Comparison of ENCODE assay signal across 23 mouse cellular contexts in genomic region chr2:158701505-158701904, GRCm38 (mm10). TPM values are rescaled to one million over a fixed set of nuclear protein-coding genes. Genes with fewer than 3 reads are reported as not detected.
DNase-seq lines count a peak whose midpoint lies in the region; ATAC-seq and TF ChIP-seq lines count a peak whose summit lies in the region.
"Had no signal": no experiment of that assay in that cellular context is flagged by ENCODE, and none has a peak within 500 bp of the region (broad histone marks: within the 10 kb centered on the region; RNA-seq: fewer than 3 reads in every experiment).

No protein-coding gene starts in this region.

- TF ChIP-seq EP300 in heart, adult 2 months (IDR thresholded peaks at IDR 0.05; ENCODE audit: insufficient read depth, low read depth, low read length): no peak
- no peak for TF ChIP-seq EP300 in liver, postnatal 0 days (IDR thresholded peaks at IDR 0.05; ENCODE audit: low read depth)

- peaks cover 6% of the 10 kb centered on the region for H3K36me3 ChIP-seq in heart, adult 2 months (ENCODE audit: control insufficient read depth, insufficient read depth, low read length)
- H3K36me3 ChIP-seq in liver, postnatal 0 days (replicated peaks; ENCODE audit: insufficient read depth, low read length): no peaks in the 10 kb centered on the region
- H3K36me3 ChIP-seq: embryonic facial prominence, embryonic 13.5 days; limb, embryonic 10.5 days; liver, embryonic 13.5 days had no signal

- TF ChIP-seq CTCF in heart, adult 2 months (IDR thresholded peaks at IDR 0.05): no peak
- no peak for TF ChIP-seq CTCF in liver, postnatal 0 days (IDR thresholded peaks at IDR 0.05; ENCODE audit: low read depth)

- intact Hi-C loops in heart, adult 2 months (cut with DNase I): loop anchor here (2.0 kb wide), 1 partner anchor 43 kb away; no protein-coding TSS in a partner anchor
- intact Hi-C loops in heart, postnatal 25 days (cut with DNase I): no loop called here

- H3K4me1 ChIP-seq in heart, adult 2 months (ENCODE audit: control insufficient read depth, insufficient read depth, low read length): peaks cover 7% of the 10 kb centered on the region
- H3K4me1 ChIP-seq in liver, postnatal 0 days (ENCODE audit: insufficient read depth): no peaks in the 10 kb centered on the region
- H3K4me1 ChIP-seq: embryonic facial prominence, embryonic 13.5 days; limb, embryonic 10.5 days; liver, embryonic 13.5 days; neural tube, embryonic 15.5 days had no signal

- peak overlapping the region; percentile 86 for H3K27ac ChIP-seq in heart, adult 2 months
- H3K27ac ChIP-seq in liver, postnatal 0 days (ENCODE audit: low read depth): peak overlapping the region; percentile 22; the same call in 1 of the 2 replicates
- H3K27ac ChIP-seq: embryonic facial prominence, embryonic 13.5 days; limb, embryonic 10.5 days; liver, embryonic 13.5 days; neural tube, embryonic 15.5 days had no signal

- H3K9ac ChIP-seq in heart, adult 2 months (ENCODE audit: low read depth, low read length): no peak overlapping the region
- H3K9ac ChIP-seq in liver, postnatal 0 days (replicated peaks): no peak overlapping the region
- H3K9ac ChIP-seq: embryonic facial prominence, embryonic 13.5 days; liver, embryonic 13.5 days; neural tube, embryonic 15.5 days had no signal

- 54% methylated on average over 9 of the region's 9 CpGs for WGBS in heart, adult 2 months
- 82% methylated on average over 9 of the region's 9 CpGs for WGBS in liver, postnatal 0 days (ENCODE audit: insufficient replicate concordance)

- DNase-seq in heart, adult 2 months: no peak
- no peak for DNase-seq in heart, postnatal 25 days (ENCODE audit: low spot score)
- DNase-seq in liver, postnatal 0 days: no peak
- DNase-seq in liver: no peak
- DNase-seq in Muller cell, postnatal 12 days (ENCODE audit: inconsistent ontology term): no peak
- DNase-seq: adrenal gland, adult 2 months; cerebellum, adult 11 months; cerebellum, postnatal 10 days; heart, postnatal 36 days; kidney, adult 11 months; kidney, postnatal 14 days; liver, embryonic 13.5 days; lung, postnatal 14 days; thymus, postnatal 25 days had no signal

- no peaks in the 10 kb centered on the region for H3K27me3 ChIP-seq in heart, adult 2 months (ENCODE audit: control insufficient read depth, insufficient read depth, low read length)
- no peaks in the 10 kb centered on the region for H3K27me3 ChIP-seq in liver, postnatal 0 days (ENCODE audit: insufficient read depth, low read length)
- H3K27me3 ChIP-seq: embryonic facial prominence, embryonic 13.5 days; liver, embryonic 13.5 days; neural tube, embryonic 15.5 days had no signal

- no peaks in the 10 kb centered on the region for H3K79me2 ChIP-seq in heart, adult 2 months (replicated peaks; ENCODE audit: control insufficient read depth, insufficient read depth, low read length)

- no peaks in the 10 kb centered on the region for H3K9me3 ChIP-seq in liver, postnatal 0 days (ENCODE audit: low read length)
- H3K9me3 ChIP-seq: embryonic facial prominence, embryonic 13.5 days; limb, embryonic 10.5 days; liver, embryonic 13.5 days; neural tube, embryonic 15.5 days had no signal

- H3K4me2 ChIP-seq in liver, postnatal 0 days (ENCODE audit: low read depth, low read length): no peak overlapping the region
- H3K4me2 ChIP-seq: embryonic facial prominence, embryonic 13.5 days; heart, embryonic 11.5 days; liver, embryonic 13.5 days; neural tube, embryonic 15.5 days had no signal

- ATAC-seq in liver, postnatal 0 days: no peak
- peak; percentile 59 for ATAC-seq in CD4-positive, CD25-positive, alpha-beta regulatory T cell, adult 4 months
- ATAC-seq in inflammation-experienced regulatory T-cells, adult 6 months: peak; percentile 56
- ATAC-seq: forebrain, embryonic 14.5 days; hindbrain, embryonic 16.5 days; midbrain, embryonic 16.5 days had no signal

- no peak overlapping the region for H3K4me3 ChIP-seq in heart, adult 2 months
- H3K4me3 ChIP-seq in liver, postnatal 0 days (ENCODE audit: low read depth, low read length): no peak overlapping the region
- H3K4me3 ChIP-seq: embryonic facial prominence, embryonic 13.5 days; limb, embryonic 10.5 days; liver, embryonic 13.5 days; neural tube, embryonic 15.5 days had no signal

- no peak for TF ChIP-seq POLR2A in heart, adult 2 months (IDR thresholded peaks at IDR 0.05; ENCODE audit: insufficient read depth, low read depth, low read length)

RNA-seq across cellular contexts. Expression of gene Ppp1r16b, which starts 36.3 kb away (rescaled TPM):
- total RNA-seq in heart, adult 2 months (2021): 10 to 100 TPM; 10.4 to 12.3 TPM
- 3.3 and 5.3 TPM in 2 replicates for polyA plus RNA-seq in heart, adult 2 months (2012; rRNA removed)
- 10 to 100 TPM; 15.0 to 15.3 TPM for total RNA-seq in heart, postnatal 25 days (2021)
- 2.5 and 2.9 TPM in 2 replicates for polyA plus RNA-seq in liver, postnatal 0 days (2015; fragmentation: Nextera tagmentation; extraction: Ambion mirVana)
- 100 to 1,000 TPM; 121 to 150 TPM for polyA plus RNA-seq in CD4-positive, CD25-positive, alpha-beta regulatory T cell, adult 4 months (2017; shearing (Covaris generic))
- 100 to 1,000 TPM; 106 to 120 (median 115) TPM for polyA plus RNA-seq in inflammation-experienced regulatory T-cells, adult 6 months (2017; shearing (Covaris generic))

Comparison
In these comparisons a context has a peak if more than half of its experiments do, and no peak if none do; other contexts are left out.
1. RNA of gene Ppp1r16b, which starts 36.3 kb away (polyA plus RNA-seq): 121 to 150 TPM in CD4-positive, CD25-positive, alpha-beta regulatory T cell, adult 4 months and 106 to 120 TPM in inflammation-experienced regulatory T-cells, adult 6 months; 3.3 to 5.3 TPM in heart, adult 2 months and 2.5 to 2.9 TPM in liver, postnatal 0 days; every median in the first group is over 10 times any median in the second.